Mouse (Mus musculus) 416B (cell line): ENCODE measurements around the gene Nfix.

Experiments
- DNase-seq: peaks from one replicate; pipeline ENCODE4 v3.0.0; 2011; ENCODE audit warnings: low read depth

Nfix gene

DNA sequence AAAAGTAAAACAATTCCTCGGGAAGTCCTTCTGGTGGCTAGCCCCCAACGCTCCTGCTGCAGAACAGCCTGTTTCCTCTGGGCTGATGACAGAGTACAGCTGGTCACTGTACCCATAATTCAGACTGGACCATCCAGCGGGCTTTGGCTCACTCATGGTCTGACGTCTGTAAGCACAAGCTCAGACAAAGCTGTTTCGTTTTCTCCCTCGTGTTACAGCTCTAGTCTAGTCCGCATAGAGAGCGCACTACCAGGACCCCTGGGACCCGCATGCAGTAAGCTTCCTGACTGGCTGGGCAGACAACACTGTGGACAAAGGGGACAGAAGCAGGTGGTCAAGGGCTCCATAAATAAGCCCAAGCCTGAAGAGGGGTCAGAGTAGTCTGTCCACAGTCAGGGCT, 33.7 kb downstream of the Nfix start:
- DNase-seq, result no peak

DNA sequence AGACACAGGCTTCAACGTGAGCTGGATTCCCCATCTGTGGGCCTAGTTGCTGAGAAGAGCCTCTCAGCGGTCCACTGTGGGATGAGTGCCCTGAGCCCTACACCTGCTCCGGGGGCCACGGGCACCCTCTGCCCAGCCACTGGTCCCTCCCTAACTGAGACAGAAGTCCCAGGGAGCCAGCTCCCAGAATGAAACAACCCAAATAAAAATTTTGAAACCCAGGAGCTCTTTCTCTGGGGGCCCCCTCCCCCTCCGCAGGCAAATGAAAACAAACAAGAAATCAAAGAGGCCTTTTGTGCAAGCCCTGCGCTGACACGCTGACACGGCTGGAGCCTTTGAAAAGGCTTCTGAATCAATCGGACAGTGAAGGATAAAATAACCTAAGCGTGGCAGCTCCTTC, 34.5 kb downstream of the Nfix start:
- no peak for DNase-seq

DNA sequence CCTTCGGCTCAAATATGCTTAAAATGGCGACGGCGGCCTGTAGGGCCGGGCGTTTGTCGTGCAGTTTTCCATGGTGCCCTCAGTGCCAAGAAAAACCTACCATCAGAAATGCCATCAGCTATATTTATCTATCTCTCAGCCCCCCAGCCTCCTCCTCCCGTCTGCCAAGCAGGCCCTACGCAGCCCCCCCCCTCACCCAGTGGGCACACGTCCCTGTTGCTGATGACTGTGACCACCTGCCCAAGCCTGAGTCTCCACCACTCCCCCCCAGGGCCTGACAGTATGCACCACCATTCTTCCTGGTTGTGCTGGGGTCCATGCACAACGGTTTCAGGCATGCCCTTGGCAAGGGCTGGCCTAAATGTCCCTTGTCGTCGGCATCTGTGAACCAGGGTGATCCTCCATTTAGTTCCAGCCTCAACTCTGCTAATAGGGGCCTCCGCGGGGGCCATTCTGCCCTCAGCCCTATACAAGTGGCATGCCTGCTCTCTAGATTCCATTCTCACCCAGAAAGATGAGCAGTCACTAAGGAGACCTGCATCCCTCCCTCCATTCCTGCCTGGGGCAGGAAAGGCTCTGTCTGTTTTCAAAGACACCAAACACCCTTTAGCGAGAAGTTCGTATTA, 35.2 kb downstream of the Nfix start:
- no peak for DNase-seq

GRCm38 (mm10) chr8:84764100-84764499, 36.0 kb downstream of the Nfix start:
- DNase-seq, result no peak

DNA sequence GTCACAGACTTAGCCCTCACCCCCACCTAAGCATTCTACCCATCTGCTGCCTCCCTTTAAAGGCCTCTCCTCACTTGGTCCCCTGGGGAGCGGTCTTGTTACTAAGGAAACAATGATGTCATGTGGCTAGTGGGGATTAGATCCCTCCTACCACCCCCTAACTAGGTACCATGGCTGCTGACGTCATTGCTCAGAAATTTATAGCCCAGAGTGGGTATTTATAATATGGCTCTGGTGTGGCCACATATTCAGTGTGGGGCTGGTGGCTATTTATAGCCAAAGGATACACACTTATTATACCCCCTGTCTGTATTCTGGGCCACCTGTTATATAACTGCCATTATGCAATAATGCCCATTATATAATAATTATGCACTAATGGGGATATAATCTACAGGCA, 39.2 kb downstream of the Nfix start:
- no peak for DNase-seq

DNA sequence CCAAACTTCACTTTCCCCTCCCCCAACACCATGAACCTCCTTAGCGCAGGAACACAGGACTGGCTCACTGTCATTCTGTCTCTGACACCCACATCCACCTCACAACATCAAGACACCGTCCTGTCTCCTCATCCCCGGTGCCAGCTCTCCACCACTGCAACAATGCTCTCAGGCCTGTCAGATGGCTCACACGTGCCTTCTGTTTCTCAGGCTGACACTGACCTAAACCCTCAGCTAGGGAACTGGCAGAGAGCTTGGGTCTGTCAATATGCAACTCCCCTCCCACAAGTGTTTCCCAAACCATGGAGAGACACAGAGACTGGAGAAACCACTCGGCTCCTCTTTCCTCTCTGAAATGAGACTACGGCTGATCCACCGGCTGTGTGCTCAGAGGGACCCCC, 39.7 kb downstream of the Nfix start:
- no peak for DNase-seq

- DNase-seq, result no peak
Measured at GRCm38 (mm10) chr8:84759718-84760117, 40.4 kb downstream of the Nfix start.

GRCm38 (mm10) chr8:84759126-84759525, 41.0 kb downstream of the Nfix start:
- DNase-seq, result peak; percentile 62

- no peak for DNase-seq
Measured at GRCm38 (mm10) chr8:84758308-84758707, 41.8 kb downstream of the Nfix start.

- no peak for DNase-seq
Measured at GRCm38 (mm10) chr8:84757501-84757900, 42.6 kb downstream of the Nfix start.

DNA sequence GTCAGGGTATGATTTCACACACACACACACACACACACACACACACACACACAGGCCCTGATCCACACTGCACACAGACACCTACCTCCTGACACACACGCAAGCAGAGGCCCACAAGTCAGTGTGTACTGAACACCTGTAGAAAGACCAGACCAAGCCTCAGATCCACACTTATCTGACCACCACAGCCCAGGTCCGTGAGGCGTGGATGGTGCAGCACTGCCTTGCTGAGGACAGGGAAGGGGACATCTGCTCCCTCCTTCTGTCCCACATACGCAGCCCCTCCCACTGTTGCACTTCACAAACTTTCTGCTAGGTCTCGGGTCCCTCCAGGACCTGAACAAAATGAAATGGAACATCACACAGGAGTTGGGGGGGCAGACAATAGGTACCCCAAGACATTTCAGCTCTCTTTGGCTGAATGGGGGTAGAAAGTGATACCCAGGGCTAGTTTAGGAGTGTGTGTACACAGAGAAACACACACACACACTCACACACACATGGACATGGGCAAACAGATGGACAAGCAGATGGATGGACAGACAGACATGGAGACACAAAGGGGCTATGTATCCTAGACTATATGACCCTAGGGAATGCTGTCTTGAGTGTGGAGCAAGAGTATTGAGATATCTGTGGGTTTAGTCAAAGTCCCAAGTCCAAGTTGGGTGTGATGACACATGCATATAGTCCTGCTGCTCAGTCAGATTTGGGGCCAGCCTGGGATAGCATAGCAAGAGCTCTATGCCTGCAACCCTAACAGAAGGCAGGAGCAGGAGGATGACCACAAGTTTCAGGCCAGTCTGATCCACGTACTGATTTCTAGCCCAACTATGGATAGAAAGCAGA, 47.2 kb downstream of the Nfix start:
- no peak for DNase-seq

- no peak for DNase-seq
Measured at GRCm38 (mm10) chr8:84749519-84749918, 50.6 kb downstream of the Nfix start.

- DNase-seq, result peak; percentile 29
Measured at GRCm38 (mm10) chr8:84745032-84745925, 54.9 kb downstream of the Nfix start.

DNA sequence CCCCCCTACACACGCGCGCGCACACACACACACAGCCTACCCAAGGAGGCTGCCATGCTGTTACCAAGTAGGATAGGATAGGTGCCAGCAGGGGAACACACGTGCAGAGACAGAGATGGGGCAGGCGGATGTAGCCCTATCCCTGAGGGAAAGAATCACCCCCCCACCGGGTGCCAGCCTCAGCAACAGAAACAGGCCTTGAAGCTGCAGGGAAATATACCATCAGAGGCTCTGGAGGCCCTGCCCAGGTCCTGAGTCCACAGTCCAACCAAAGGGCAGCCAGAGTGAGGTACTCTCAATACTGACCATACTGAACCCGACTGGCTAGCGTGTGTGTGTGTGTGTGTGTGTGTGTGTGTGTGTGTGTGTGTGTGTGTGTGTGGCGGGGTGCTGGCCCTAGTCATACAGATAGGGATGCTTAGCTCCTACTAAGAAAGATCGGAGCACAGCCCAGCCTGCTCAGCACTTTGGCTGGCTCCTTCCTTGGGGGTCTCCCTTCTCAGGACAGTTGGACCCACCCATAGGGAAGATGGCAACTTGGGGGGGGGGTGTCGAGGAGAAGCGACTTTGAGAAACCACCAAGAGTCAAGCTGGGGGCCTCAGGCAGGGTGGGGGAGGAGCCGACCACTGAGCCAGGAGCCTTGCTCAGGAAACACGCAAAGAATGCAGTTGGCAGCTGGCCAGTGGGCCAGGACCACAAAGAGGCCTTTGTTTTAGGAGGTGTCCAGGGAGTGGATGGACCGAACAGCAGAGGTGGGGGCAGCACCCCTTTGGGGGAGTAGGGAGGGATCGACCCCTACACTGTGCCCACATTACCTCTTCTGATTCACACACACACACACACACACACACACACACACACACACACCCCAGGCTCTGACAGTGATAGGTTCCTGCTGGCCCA, 56.4 kb downstream of the Nfix start:
- peak; percentile 79 for DNase-seq

- no peak for DNase-seq
Measured at GRCm38 (mm10) chr8:84743054-84743415, 57.1 kb downstream of the Nfix start.

DNA sequence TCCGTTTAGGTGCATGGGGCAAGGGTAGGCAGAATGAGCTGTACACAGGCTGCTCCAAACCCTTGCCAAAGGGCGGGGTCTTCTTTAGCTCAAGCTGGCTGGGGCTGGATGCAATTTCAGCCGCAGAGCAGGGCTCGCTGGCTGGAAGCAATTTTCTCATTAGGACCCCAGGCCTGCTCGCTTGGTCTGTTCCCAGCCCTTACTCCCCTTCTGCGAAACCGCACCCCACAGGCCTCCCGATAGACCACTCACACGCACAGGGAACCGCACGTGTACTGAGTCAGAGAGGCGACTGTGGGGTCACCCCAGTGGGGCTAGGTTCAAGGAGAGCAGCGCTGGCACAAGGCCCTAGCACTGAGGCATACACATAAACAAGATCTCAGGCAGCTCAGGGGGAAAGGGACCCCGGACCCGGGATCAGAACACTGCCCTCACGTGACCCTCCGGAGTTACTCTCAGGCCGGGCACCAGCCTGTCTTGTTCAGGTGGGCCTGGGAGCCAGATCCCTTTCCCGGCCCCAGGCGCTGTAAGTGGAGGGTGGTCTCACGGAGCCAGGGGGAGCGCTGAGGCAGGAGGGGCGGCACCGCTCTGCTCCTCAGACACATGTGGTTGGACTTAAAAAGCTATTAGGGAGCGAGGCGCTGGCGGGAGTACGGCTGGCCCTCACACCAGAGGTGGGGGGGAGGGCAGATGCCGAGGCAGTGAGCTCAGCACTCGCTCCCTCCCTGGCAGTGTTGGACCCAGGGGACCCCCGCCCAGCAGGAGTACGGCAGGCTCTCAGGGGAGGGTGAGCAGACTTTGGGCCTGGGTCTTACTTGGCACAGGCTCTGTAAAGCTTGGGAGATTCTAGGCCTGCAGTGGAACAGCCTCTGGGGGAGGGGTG, 57.7 kb downstream of the Nfix start:
- no peak for DNase-seq

GRCm38 (mm10) chr8:84740895-84741843, 59.0 kb downstream of the Nfix start:
- no peak for DNase-seq

- DNase-seq, result no peak
Measured at GRCm38 (mm10) chr8:84739401-84739742, 60.8 kb downstream of the Nfix start.

GRCm38 (mm10) chr8:84738715-84739400, 61.3 kb downstream of the Nfix start:
- no peak for DNase-seq
